Mouse (Mus musculus) thymus, postnatal 4 days (tissue): ENCODE data around the gene Pyy.

ENCODE experiments used
- DNase-seq: peaks from one replicate; pipeline ENCODE4 v3.0.0; 2021

Pyy gene

GRCm38 (mm10) chr11:102089088-102089808 is 18.4 kb downstream of the Pyy start:
- DNase-seq, result peak; percentile 35

GRCm38 (mm10) chr11:102087931-102088898 is 19.4 kb downstream of the Pyy start, which contains the start of gene Mpp2:
TSS of gene Mpp2 (minus strand) at chr11:102088515.
- peak; percentile 32 for DNase-seq

- peak; percentile 61 for DNase-seq
These were observed 20.4 kb downstream of the Pyy start for GRCm38 (mm10) chr11:102087081-102087751.

- no peak for DNase-seq
These were observed 21.3 kb downstream of the Pyy start for GRCm38 (mm10) chr11:102086331-102086730.

GRCm38 (mm10) chr11:102084159-102084558 is 23.5 kb downstream of the Pyy start:
- no peak for DNase-seq

GRCm38 (mm10) chr11:102083193-102083592 is 24.4 kb downstream of the Pyy start:
- no peak for DNase-seq

GRCm38 (mm10) chr11:102082322-102082721 is 25.3 kb downstream of the Pyy start:
- peak; percentile 47 for DNase-seq

GRCm38 (mm10) chr11:102073722-102074121 is 33.9 kb downstream of the Pyy start:
- no peak for DNase-seq

- no peak for DNase-seq
These were observed 34.9 kb downstream of the Pyy start for GRCm38 (mm10) chr11:102072729-102073128.

GRCm38 (mm10) chr11:102070426-102070825 is 37.2 kb downstream of the Pyy start:
- DNase-seq, result no peak

GRCm38 (mm10) chr11:102069633-102070032 is 38.0 kb downstream of the Pyy start:
- DNase-seq, result no peak

- DNase-seq, result no peak
These were observed 38.7 kb downstream of the Pyy start for GRCm38 (mm10) chr11:102068969-102069368.

GRCm38 (mm10) chr11:102063076-102063475 is 44.6 kb downstream of the Pyy start:
- DNase-seq, result no peak

- no peak for DNase-seq
These were observed 45.6 kb downstream of the Pyy start for GRCm38 (mm10) chr11:102061941-102062473.

GRCm38 (mm10) chr11:102061236-102061940 is 46.2 kb downstream of the Pyy start:
- peak; percentile 75 for DNase-seq
